Mouse (Mus musculus) forebrain, embryonic 14.5 days (tissue): ENCODE results near the gene Plpp1. TPM values are rescaled to one million over a fixed set of nuclear protein-coding genes. Genes with fewer than 3 reads are reported as not detected.

Experiments
- ATAC-seq: fragments of 200-750 bp; cut with Nextera tagmentation; 2 replicates; pipeline ENCODE4 v1.8.0; 2017; ENCODE audit warnings: mild to moderate bottlenecking, moderate library complexity
- DNase-seq: peaks from one replicate; pipeline ENCODE4 v3.0.0-alpha.2; 2015; ENCODE audit warnings: low spot score
- H3K27ac ChIP-seq: fragments of 300-500 bp; sonication (generic); 2 replicates; pipeline ENCODE4 v1.5.1; 2014; ENCODE audit warnings: low read depth, mild to moderate bottlenecking, control low read depth, low read length, moderate library complexity
- H3K27me3 ChIP-seq: fragments of 300-500 bp; sonication (generic); replicated peaks from 2 replicates; pipeline ENCODE4 v1.6.1; 2014; ENCODE audit warnings: low read length, control low read depth, mixed read lengths; ENCODE audit not compliant: control insufficient read depth, insufficient read depth
- H3K36me3 ChIP-seq: fragments of 300-500 bp; sonication (generic); 2 replicates; pipeline ENCODE4 v1.6.1; 2014; ENCODE audit warnings: low read length, control low read depth; ENCODE audit not compliant: control insufficient read depth, insufficient read depth
- H3K4me1 ChIP-seq: fragments of 300-500 bp; sonication (generic); 2 replicates; pipeline ENCODE4 v1.6.1; 2014; ENCODE audit warnings: antibody characterized with exemption, low read length, control low read depth; ENCODE audit not compliant: control insufficient read depth, insufficient read depth
- H3K4me2 ChIP-seq: fragments of 300-500 bp; sonication (generic); 2 replicates; pipeline ENCODE4 v1.6.1; 2014; ENCODE audit warnings: mild to moderate bottlenecking, control low read depth, low read length
- H3K4me3 ChIP-seq: fragments of 300-500 bp; sonication (generic); 2 replicates; pipeline ENCODE4 v1.5.1; 2014; ENCODE audit warnings: low read depth, low read length, control low read depth
- H3K9ac ChIP-seq: fragments of 300-500 bp; sonication (generic); 2 replicates; pipeline ENCODE4 v1.6.1; 2014; ENCODE audit warnings: mild to moderate bottlenecking, low read length, control low read depth, moderate library complexity
- H3K9me3 ChIP-seq: fragments of 300-500 bp; sonication (generic); replicated peaks from 2 replicates; pipeline ENCODE4 v1.6.1; 2016; ENCODE audit warnings: low read length, control low read depth, mixed read lengths; ENCODE audit not compliant: control insufficient read depth
- WGBS: fragments of 180-500 bp; shearing (Covaris S2); extraction: QIAGEN DNeasy Blood & Tissue Kit; methylation state at CpG from one replicate; pipeline ENCODE4 v1.1.7; 2014; 5-methylcytosine and 5-hydroxymethylcytosine counted together
- polyA plus RNA-seq: library from polyadenylated mRNA; unstranded; fragments of >200 nt; fragmentation: Nextera tagmentation; extraction: Ambion mirVana; gene quantifications from 2 replicates; pipeline ENCODE4 v1.2.1, GENCODE M21; 2014

Plpp1 gene
- polyA plus RNA-seq, 1 experiment from 2014 or later, result 39.5 TPM

DNA sequence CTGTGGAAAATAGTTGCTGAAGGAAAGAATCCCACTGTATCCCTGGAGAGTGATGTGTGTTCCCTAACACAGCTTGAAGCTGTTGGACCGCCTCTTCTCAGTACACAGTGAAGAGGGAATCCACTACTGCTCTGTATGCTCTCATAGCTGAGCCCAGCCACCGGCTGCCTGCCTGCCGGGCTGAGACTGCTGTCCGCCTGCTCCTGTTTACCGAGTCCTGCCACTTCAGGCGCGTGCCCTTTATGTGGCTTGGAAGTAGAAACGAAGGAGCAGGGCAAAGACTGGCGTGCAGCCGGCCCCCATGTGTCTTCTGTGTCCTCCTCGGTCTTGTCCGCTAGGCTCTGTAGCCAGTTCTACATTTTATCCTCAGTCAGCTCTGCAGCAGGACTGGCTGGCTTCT lies 34.5 kb downstream of the Plpp1 start:
- H3K27ac ChIP-seq, result no peak overlapping the region
- H3K4me2 ChIP-seq, result no peak overlapping the region
- H3K27me3 ChIP-seq, result no peaks in the 10 kb centered on the region
- DNase-seq (peak; percentile 19), ATAC-seq (no peak)
- no peak overlapping the region for H3K9ac ChIP-seq
- 36% methylated on average over 12 of the region's 12 CpGs for WGBS
- H3K9me3 ChIP-seq, result no peaks in the 10 kb centered on the region
- no peaks in the 10 kb centered on the region for H3K36me3 ChIP-seq
- H3K4me1 ChIP-seq, result 0 out of 2 replicates have a peak, but pooled peaks cover 4% of the 10 kb centered on the region
- H3K4me3 ChIP-seq, result no peak overlapping the region

DNA sequence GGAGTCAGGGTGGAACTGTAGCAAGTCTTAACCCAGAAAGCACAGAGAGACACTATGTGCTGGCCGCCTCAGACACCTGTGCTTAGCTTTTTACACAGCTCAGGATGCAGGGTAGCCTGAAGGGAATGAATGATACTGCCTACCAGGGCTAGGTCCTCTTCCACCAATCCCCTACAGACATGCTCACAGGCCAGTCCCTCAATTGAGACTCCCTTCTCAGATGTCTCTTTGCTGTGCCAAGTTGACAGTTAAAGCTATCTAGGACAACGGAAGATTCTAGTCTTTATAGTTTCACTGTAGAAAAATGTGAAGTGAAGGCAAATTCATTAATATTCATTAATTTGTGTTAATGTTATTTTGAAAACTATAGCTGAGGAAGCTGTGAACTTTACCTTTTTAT lies 36.4 kb downstream of the Plpp1 start:
- Histone ChIP-seq H3K4me3 (no peak overlapping the region), H3K9me3 (no peaks in the 10 kb centered on the region), H3K27ac (no peak overlapping the region), H3K36me3 (no peaks in the 10 kb centered on the region), H3K4me2 (no peak overlapping the region), H3K4me1 (0 out of 2 replicates have a peak, but pooled peaks cover 4% of the 10 kb centered on the region), H3K9ac (no peak overlapping the region), H3K27me3 (no peaks in the 10 kb centered on the region)
- ATAC-seq (no peak), DNase-seq (no peak)
- 68% methylated on average over 2 of the region's 2 CpGs for WGBS

DNA sequence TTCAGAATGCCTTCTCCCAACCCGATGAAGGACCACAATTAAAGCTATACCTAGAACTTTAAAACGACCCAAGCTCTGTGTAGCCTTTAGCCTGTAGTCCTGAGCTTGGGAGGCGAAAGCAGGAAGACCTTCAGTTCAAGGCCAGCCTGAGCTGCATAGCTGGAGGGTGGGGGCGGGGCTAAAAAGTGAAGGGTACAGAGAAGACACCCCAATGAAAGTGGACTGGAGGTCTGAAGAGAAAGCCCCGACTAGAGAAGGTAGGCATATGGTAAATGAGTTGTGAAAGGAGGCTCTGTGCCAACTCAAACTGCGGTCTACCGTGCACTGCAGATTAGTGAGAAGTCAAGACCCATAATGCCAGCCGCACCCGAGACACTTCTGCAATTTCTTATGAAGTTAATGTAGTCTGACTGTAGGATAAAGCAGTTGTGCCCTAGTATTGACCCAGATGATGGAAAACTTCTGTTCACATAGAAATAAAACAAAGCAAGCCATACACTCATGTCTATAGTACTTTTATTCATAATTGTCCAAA lies 37.1 kb downstream of the Plpp1 start:
- Histone ChIP-seq H3K4me3 (no peak overlapping the region), H3K9me3 (no peaks in the 10 kb centered on the region), H3K36me3 (no peaks in the 10 kb centered on the region), H3K27me3 (no peaks in the 10 kb centered on the region), H3K4me2 (no peak overlapping the region), H3K4me1 (0 out of 2 replicates have a peak, but pooled peaks cover 4% of the 10 kb centered on the region), H3K9ac (no peak overlapping the region), H3K27ac (no peak overlapping the region)
- DNase-seq (no peak), ATAC-seq (no peak)
- WGBS, result 83% methylated on average over 9 of the region's 9 CpGs

DNA sequence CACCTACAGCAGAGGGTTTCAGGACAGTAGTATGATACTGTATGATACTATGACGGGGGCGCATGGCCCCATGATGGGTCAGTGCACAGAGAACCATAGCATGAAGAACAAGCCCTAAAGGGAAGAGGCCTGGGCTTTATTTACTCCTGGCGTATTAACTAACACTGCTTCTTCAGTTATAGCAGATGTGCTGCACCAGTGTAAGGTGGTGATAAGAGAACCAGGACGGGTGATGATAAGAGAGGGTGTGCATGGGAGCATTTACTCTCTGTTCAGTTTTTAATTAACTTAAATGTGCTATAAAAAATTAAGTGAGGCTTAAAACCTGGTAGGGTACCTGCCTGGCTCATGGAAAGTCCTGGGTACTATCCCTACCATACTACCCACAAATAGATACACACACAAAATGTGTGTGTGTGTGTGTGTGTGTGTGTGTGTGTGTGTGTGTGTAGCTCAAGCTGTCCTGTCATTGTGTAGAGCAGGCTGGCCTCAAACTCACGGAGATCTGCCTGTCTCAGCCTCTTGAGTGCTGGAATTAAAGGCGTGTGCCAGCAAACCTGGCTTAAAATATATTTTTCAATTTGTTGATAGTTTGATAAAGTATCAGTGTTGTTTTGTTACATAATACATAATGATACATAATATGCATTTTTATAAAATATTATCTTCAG lies 38.1 kb downstream of the Plpp1 start:
- Histone ChIP-seq H3K4me2 (no peak overlapping the region), H3K9ac (no peak overlapping the region), H3K27me3 (no peaks in the 10 kb centered on the region), H3K4me3 (no peak overlapping the region), H3K9me3 (no peaks in the 10 kb centered on the region), H3K4me1 (no peaks in the 10 kb centered on the region), H3K36me3 (no peaks in the 10 kb centered on the region), H3K27ac (no peak overlapping the region)
- WGBS, result 93% methylated on average over 6 of the region's 6 CpGs
- DNase-seq (no peak), ATAC-seq (no peak)

DNA sequence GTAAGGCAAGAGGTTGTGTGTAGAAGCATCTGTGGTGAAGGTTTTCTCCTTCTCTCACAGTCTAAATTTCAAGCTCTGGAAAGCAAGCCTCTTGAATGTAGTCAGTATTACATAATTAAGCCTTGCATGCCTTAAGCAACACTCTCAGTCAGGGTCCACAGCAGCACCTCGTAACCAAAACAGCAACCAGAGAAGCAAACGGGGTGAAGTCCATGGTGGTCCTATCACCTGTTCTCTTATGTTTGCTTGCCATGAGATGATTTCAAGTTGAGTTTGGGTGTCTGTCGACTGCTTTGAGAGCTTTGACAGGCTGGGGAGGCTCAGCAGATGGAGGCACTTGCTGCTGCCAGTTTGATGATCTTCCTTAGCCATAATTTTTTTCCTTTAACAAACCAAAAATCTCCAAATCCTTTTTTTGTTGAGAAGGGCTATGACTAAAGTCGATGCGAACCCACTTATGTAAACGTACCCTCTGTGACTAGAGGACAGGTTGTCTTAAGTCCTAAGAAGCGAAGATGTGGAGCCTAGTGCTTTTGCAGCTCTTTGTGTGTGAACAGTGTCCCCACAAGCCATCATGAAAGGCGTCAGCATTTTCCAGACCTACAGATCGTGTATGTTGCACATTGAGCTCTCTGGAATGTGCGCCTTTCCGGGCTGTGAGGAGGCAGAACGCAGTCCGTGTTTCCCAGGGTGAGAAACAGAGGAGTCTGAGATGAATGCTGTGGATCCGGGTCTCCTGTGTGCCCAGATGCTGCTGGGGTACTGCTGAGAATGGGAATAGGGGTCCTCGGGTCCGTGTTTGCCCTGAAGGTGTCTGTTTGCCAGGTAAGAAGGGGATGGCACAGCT lies 39.9 kb downstream of the Plpp1 start:
- Histone ChIP-seq H3K4me1 (no peaks in the 10 kb centered on the region), H3K36me3 (no peaks in the 10 kb centered on the region), H3K4me3 (no peak overlapping the region), H3K27me3 (no peaks in the 10 kb centered on the region), H3K9ac (no peak overlapping the region), H3K4me2 (no peak overlapping the region), H3K27ac (no peak overlapping the region), H3K9me3 (no peaks in the 10 kb centered on the region)
- WGBS, result 83% methylated on average over 16 of the region's 16 CpGs
- DNase-seq, result no peak
- no peak for ATAC-seq

DNA sequence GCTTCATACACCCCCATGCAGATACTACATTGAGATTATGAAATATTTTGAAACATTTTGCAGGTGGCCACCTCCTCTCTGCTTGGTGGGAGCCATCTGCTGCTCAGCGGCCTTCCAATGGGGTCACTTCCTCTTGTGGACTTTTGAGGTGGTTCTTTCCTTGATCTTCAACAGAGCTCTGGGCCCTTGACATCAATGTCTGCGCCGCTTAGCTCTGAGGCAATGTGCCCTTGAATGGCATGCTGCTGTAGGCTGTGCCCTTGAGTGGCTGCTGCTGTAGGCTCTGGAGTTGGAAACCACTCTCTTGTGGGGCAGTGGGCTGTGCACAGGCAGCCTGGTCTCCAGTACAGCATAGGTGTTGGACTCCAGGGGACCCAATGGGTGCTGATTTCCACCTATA lies 45.3 kb downstream of the Plpp1 start:
- H3K4me2 ChIP-seq, result no peak overlapping the region
- no peak overlapping the region for H3K4me3 ChIP-seq
- no peaks in the 10 kb centered on the region for H3K9me3 ChIP-seq
- H3K27ac ChIP-seq, result no peak overlapping the region
- H3K9ac ChIP-seq, result no peak overlapping the region
- DNase-seq (no peak), ATAC-seq (no peak)
- 94% methylated on average over 3 of the region's 3 CpGs for WGBS
- H3K27me3 ChIP-seq, result no peaks in the 10 kb centered on the region
- no peaks in the 10 kb centered on the region for H3K4me1 ChIP-seq
- H3K36me3 ChIP-seq, result no peaks in the 10 kb centered on the region

DNA sequence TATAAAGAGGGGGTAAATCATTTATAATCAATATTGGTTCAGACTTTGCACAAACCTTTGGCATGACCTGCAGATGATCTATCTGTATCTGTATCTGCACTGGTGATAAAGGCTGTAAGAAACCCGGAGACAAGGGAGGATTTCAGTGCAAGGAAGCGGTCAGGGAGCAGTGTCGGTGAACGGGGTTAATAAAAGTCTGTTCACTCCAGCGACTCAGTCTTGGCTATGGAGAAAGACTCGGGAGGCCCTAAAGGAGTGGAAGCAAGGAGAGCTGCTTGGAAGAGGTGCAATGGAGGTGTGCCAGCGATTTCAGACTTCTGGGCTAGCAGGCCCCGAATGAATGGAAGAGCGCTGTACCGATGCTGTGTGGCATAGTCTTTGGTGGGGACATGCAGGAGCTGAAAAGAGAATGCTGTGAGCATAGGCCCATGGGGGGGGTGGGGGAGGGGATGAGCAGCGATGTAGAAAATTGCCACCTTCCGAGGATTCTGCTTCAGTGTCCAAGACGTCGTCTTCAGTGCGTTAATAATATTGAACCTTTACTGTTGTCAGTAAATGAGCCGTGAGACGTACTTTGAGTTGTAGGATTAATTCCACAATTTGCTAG lies 53.2 kb downstream of the Plpp1 start:
- Histone ChIP-seq H3K27ac (no peak overlapping the region), H3K27me3 (no peaks in the 10 kb centered on the region), H3K4me3 (no peak overlapping the region), H3K9me3 (no peaks in the 10 kb centered on the region), H3K36me3 (no peaks in the 10 kb centered on the region), H3K9ac (no peak overlapping the region), H3K4me1 (0 out of 2 replicates have a peak, but pooled peaks cover 4% of the 10 kb centered on the region), H3K4me2 (no peak overlapping the region)
- peak; percentile 57; the same call in 1 of the 2 replicates for ATAC-seq
- peak; percentile 20 for DNase-seq
- 18% methylated on average over 17 of the region's 17 CpGs for WGBS

DNA sequence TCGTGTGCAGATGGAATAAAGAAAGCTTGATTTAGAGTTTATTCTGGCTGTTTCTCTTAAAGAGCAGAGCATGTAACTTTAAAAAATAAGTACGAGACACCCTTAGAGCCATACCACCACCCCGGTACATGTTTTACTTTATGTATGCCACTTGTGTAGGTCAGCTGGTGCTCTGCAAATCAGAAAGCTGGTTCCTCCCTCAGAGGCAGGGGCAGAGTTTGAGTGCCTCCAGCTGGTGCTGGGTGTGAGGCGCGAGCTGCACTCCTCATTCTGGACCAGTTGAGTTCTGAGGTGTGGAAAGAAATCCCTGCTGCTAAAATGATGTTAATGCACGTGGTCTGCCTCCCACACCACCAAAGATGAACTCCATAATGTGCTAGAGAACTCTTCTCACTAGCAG lies 53.8 kb downstream of the Plpp1 start:
- Histone ChIP-seq H3K4me1 (0 out of 2 replicates have a peak, but pooled peaks cover 4% of the 10 kb centered on the region), H3K9ac (no peak overlapping the region), H3K27ac (no peak overlapping the region), H3K4me3 (no peak overlapping the region), H3K4me2 (no peak overlapping the region), H3K9me3 (no peaks in the 10 kb centered on the region), H3K27me3 (no peaks in the 10 kb centered on the region), H3K36me3 (no peaks in the 10 kb centered on the region)
- ATAC-seq, result peak; percentile 34; the same call in 1 of the 2 replicates
- no peak for DNase-seq
- WGBS, result 46% methylated on average over 6 of the region's 6 CpGs
